ENCODE assay signal across 10 mouse cellular contexts in the genomic region with DNA sequence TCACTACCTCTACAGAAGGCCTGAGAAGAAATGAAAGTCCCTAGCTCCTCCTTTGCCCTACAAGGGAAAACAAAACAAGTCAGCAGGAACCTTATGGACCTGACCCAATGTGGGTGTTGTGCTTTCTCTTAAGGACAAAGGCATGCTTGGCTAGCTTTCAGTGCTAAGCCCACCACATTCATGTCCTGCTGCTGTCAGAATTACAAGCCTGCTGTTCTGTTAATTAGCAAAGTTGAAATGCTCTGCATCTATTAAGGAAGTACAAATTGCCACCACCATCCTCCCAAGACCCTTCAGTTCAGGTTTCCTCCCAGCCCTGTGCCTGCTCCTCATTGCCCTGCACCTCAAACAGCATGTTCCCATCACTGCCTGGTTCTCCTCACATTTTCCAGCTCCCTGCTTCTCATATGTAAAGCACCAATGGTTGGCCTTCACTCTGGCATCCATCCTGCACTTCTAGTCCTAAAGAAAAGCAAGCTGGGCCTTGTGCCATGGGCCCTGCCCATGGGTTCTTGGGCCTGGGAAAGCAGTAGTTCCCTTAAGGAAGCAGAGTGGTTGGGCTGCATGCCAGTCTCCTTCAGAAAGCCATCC.
DNase-seq lines count a peak whose midpoint lies in the region; ATAC-seq lines count a peak whose summit lies in the region.
"Had no signal": no experiment of that assay in that cellular context is flagged by ENCODE, and none has a peak within 500 bp of the region (broad histone marks: within the 10 kb centered on the region; RNA-seq: fewer than 3 reads in every experiment).

No protein-coding gene starts in this region.

- H3K4me1 ChIP-seq in midbrain, embryonic 14.5 days (ENCODE audit: control insufficient read depth, insufficient read depth, low read length): peaks cover 13% of the 10 kb centered on the region; the same call in 1 of the 2 replicates
- H3K4me1 ChIP-seq in midbrain, embryonic 10.5 days: peaks cover 8% of the 10 kb centered on the region
- H3K4me1 ChIP-seq: liver, embryonic 12.5 days had no signal

- no peak overlapping the region for H3K9ac ChIP-seq in midbrain, embryonic 14.5 days (replicated peaks; ENCODE audit: low read length)
- H3K9ac ChIP-seq: liver, embryonic 12.5 days had no signal

- no peak overlapping the region for H3K27ac ChIP-seq in midbrain, embryonic 14.5 days (replicated peaks; ENCODE audit: low read depth, low read length)
- H3K27ac ChIP-seq in midbrain, embryonic 10.5 days (replicated peaks): no peak overlapping the region
- H3K27ac ChIP-seq: liver, embryonic 12.5 days had no signal

- no peak overlapping the region for H3K4me3 ChIP-seq in midbrain, embryonic 14.5 days (replicated peaks; ENCODE audit: low read depth, low read length)
- H3K4me3 ChIP-seq in midbrain, embryonic 10.5 days: no peak overlapping the region
- H3K4me3 ChIP-seq: liver, embryonic 12.5 days had no signal

- H3K36me3 ChIP-seq in midbrain, embryonic 14.5 days (ENCODE audit: control insufficient read depth, insufficient read depth, low read length): no peaks in the 10 kb centered on the region
- 0 out of 2 replicates have a peak, but pooled peaks cover 2% of the 10 kb centered on the region for H3K36me3 ChIP-seq in midbrain, embryonic 10.5 days
- H3K36me3 ChIP-seq: liver, embryonic 12.5 days had no signal

- no peak for ATAC-seq in midbrain, embryonic 14.5 days (ENCODE audit: low FRiP score, low TSS enrichment)
- no peak for ATAC-seq in erythroid progenitor cell, adult 5-6 weeks (replicated peaks; ENCODE audit: low FRiP score, poor library complexity, severe bottlenecking)
- ATAC-seq: liver, embryonic 12.5 days had no signal

- DNase-seq in cerebellum, postnatal 10 days: peak; percentile 23 to 55
- no peak for DNase-seq in cerebellum, adult 8-10 months
- peak; percentile 55 for DNase-seq in midbrain, embryonic 14.5 days
- DNase-seq in midbrain, embryonic 10.5 days (ENCODE audit: low spot score): no peak
- peak; percentile 85 to 90 for DNase-seq in lung, adult 18-20 months
- peak; percentile 71 for DNase-seq in right cerebral cortex, postnatal 4 days
- DNase-seq in cerebellum, adult 9-10 months: no peak
- DNase-seq: thymus, adult 18-20 months had no signal

- H3K4me2 ChIP-seq in midbrain, embryonic 14.5 days (ENCODE audit: low read length): no peak overlapping the region
- H3K4me2 ChIP-seq: liver, embryonic 12.5 days had no signal

- H3K27me3 ChIP-seq in midbrain, embryonic 14.5 days (ENCODE audit: control insufficient read depth, insufficient read depth, low read length): no peaks in the 10 kb centered on the region
- H3K27me3 ChIP-seq in midbrain, embryonic 10.5 days (ENCODE audit: low read depth, poor library complexity, severe bottlenecking): no peaks in the 10 kb centered on the region
- H3K27me3 ChIP-seq: liver, embryonic 12.5 days had no signal

- no peaks in the 10 kb centered on the region for H3K9me3 ChIP-seq in midbrain, embryonic 14.5 days (ENCODE audit: control insufficient read depth, low read length)
- H3K9me3 ChIP-seq in midbrain, embryonic 10.5 days (replicated peaks): no peaks in the 10 kb centered on the region
- H3K9me3 ChIP-seq: liver, embryonic 12.5 days had no signal

Comparison
In these comparisons a context has a peak if more than half of its experiments do, and no peak if none do; other contexts are left out.
1. DNase-seq: peak in cerebellum, postnatal 10 days (2 of 2), midbrain, embryonic 14.5 days (single experiment), lung, adult 18-20 months (2 of 2) and right cerebral cortex, postnatal 4 days (single experiment); none in cerebellum, adult 8-10 months (single experiment), midbrain, embryonic 10.5 days (single experiment) and cerebellum, adult 9-10 months (single experiment).